Mouse (Mus musculus): ENCODE results near the gene Kcns1. TPM values are rescaled to one million over a fixed set of nuclear protein-coding genes. Genes with fewer than 3 reads are reported as not detected.
A peak's percentile ranks its signal among the peaks of the same experiment; 100 is the strongest.

Gene Kcns1
- polyA plus RNA-seq, 1 experiment from 2014 or later: 0.19 TPM

- no peaks in the 10 kb centered on the region for H3K27me3 ChIP-seq (ENCODE audit: control insufficient read depth, insufficient read depth, low read length)
- no peaks in the 10 kb centered on the region for H3K9me3 ChIP-seq (ENCODE audit: control insufficient read depth, low read length)
- no peak overlapping the region for H3K4me3 ChIP-seq (ENCODE audit: low read depth, low read length)
- H3K4me2 ChIP-seq (replicated peaks; ENCODE audit: low read depth): no peak overlapping the region
- ATAC-seq (ENCODE audit: low FRiP score, low TSS enrichment) (no peak), DNase-seq (ENCODE audit: low spot score) (no peak)
- H3K4me1 ChIP-seq (replicated peaks; ENCODE audit: control insufficient read depth, insufficient read depth): no peaks in the 10 kb centered on the region
- H3K36me3 ChIP-seq (ENCODE audit: control insufficient read depth, insufficient read depth, low read length): no peaks in the 10 kb centered on the region
- TF ChIP-seq EP300 (optimal IDR thresholded peaks at IDR 0.05): no peak
- peak; percentile 71 for TF ChIP-seq CTCF (IDR thresholded peaks at IDR 0.05; ENCODE audit: low read depth)
- 31% methylated on average over 5 of the region's 5 CpGs for whole genome bisulfite sequencing
- H3K9ac ChIP-seq (ENCODE audit: low read length): no peak overlapping the region
- no peak overlapping the region for H3K27ac ChIP-seq (replicated peaks)
Observed at GRCm38 (mm10) chr2:164188722-164189121, 17.8 kb upstream of the Kcns1 start.

- Histone ChIP-seq H3K4me1 (replicated peaks; ENCODE audit: control insufficient read depth, insufficient read depth) (no peaks in the 10 kb centered on the region), H3K4me2 (replicated peaks; ENCODE audit: low read depth) (no peak overlapping the region), H3K27me3 (ENCODE audit: control insufficient read depth, insufficient read depth, low read length) (no peaks in the 10 kb centered on the region), H3K4me3 (ENCODE audit: low read depth, low read length) (no peak overlapping the region), H3K9me3 (ENCODE audit: control insufficient read depth, low read length) (no peaks in the 10 kb centered on the region), H3K36me3 (ENCODE audit: control insufficient read depth, insufficient read depth, low read length) (no peaks in the 10 kb centered on the region), H3K9ac (ENCODE audit: low read length) (no peak overlapping the region), H3K27ac (replicated peaks) (no peak overlapping the region; the same call in 1 of the 2 replicates)
- TF ChIP-seq CTCF (IDR thresholded peaks at IDR 0.05; ENCODE audit: low read depth) (no peak), EP300 (optimal IDR thresholded peaks at IDR 0.05) (no peak)
- ATAC-seq (ENCODE audit: low FRiP score, low TSS enrichment) (no peak), DNase-seq (ENCODE audit: low spot score) (no peak)
- WGBS: 33% methylated on average over 9 of the region's 9 CpGs
Observed at GRCm38 (mm10) chr2:164184145-164184719, 13.3 kb upstream of the Kcns1 start.

- Histone ChIP-seq H3K9me3 (ENCODE audit: control insufficient read depth, low read length) (no peaks in the 10 kb centered on the region), H3K36me3 (ENCODE audit: control insufficient read depth, insufficient read depth, low read length) (no peaks in the 10 kb centered on the region), H3K27ac (replicated peaks) (no peak overlapping the region), H3K4me2 (replicated peaks; ENCODE audit: low read depth) (no peak overlapping the region), H3K4me1 (replicated peaks; ENCODE audit: control insufficient read depth, insufficient read depth) (no peaks in the 10 kb centered on the region), H3K27me3 (ENCODE audit: control insufficient read depth, insufficient read depth, low read length) (no peaks in the 10 kb centered on the region), H3K9ac (ENCODE audit: low read length) (no peak overlapping the region), H3K4me3 (ENCODE audit: low read depth, low read length) (no peak overlapping the region)
- 55% methylated on average over 9 of the region's 9 CpGs for WGBS
- TF ChIP-seq CTCF (IDR thresholded peaks at IDR 0.05; ENCODE audit: low read depth) (no peak), EP300 (optimal IDR thresholded peaks at IDR 0.05) (no peak)
- ATAC-seq (ENCODE audit: low FRiP score, low TSS enrichment) (no peak), DNase-seq (ENCODE audit: low spot score) (no peak)
Observed at GRCm38 (mm10) chr2:164183340-164183739, 12.4 kb upstream of the Kcns1 start.

- H3K27me3 ChIP-seq (ENCODE audit: control insufficient read depth, insufficient read depth, low read length): no peaks in the 10 kb centered on the region
- H3K9ac ChIP-seq (ENCODE audit: low read length): no peak within 1 kb of the TSS
- H3K4me3 ChIP-seq (ENCODE audit: low read depth, low read length): no peak within 1 kb of the TSS
- WGBS: 63% methylated on average over 7 of the region's 7 CpGs
- no peaks in the 10 kb centered on the region for H3K9me3 ChIP-seq (ENCODE audit: control insufficient read depth, low read length)
- H3K4me1 ChIP-seq (replicated peaks; ENCODE audit: control insufficient read depth, insufficient read depth): no peaks in the 10 kb centered on the region
- H3K36me3 ChIP-seq (ENCODE audit: control insufficient read depth, insufficient read depth, low read length): no peaks in the 10 kb centered on the region
- H3K4me2 ChIP-seq (replicated peaks; ENCODE audit: low read depth): no peak within 1 kb of the TSS
- no peak for TF ChIP-seq EP300 (optimal IDR thresholded peaks at IDR 0.05)
- no peak for TF ChIP-seq CTCF (IDR thresholded peaks at IDR 0.05; ENCODE audit: low read depth)
- DNase-seq (ENCODE audit: low spot score) (no peak), ATAC-seq (ENCODE audit: low FRiP score, low TSS enrichment) (no peak)
- H3K27ac ChIP-seq (replicated peaks): peak within 1 kb of the TSS; percentile 20; the same call in 1 of the 2 replicates
Observed at GRCm38 (mm10) chr2:164182692-164183255, 11.9 kb upstream of the Kcns1 start, which contains the start of gene Wfdc5. Wfdc5 (minus strand) TSS chr2:164182742.

GRCm38 (mm10) chr2:164180770-164181169, 9.9 kb upstream of the Kcns1 start:
- no peak overlapping the region for H3K4me3 ChIP-seq (ENCODE audit: low read depth, low read length)
- TF ChIP-seq CTCF (IDR thresholded peaks at IDR 0.05; ENCODE audit: low read depth) (no peak), EP300 (optimal IDR thresholded peaks at IDR 0.05) (no peak)
- H3K9ac ChIP-seq (ENCODE audit: low read length): no peak overlapping the region
- H3K27ac ChIP-seq (replicated peaks): peak overlapping the region; percentile 40; the same call in 1 of the 2 replicates
- no peaks in the 10 kb centered on the region for H3K4me1 ChIP-seq (replicated peaks; ENCODE audit: control insufficient read depth, insufficient read depth)
- ATAC-seq (ENCODE audit: low FRiP score, low TSS enrichment) (peak; percentile 73), DNase-seq (ENCODE audit: low spot score) (peak; percentile 39)
- no peaks in the 10 kb centered on the region for H3K27me3 ChIP-seq (ENCODE audit: control insufficient read depth, insufficient read depth, low read length)
- H3K4me2 ChIP-seq (replicated peaks; ENCODE audit: low read depth): no peak overlapping the region
- no peaks in the 10 kb centered on the region for H3K36me3 ChIP-seq (ENCODE audit: control insufficient read depth, insufficient read depth, low read length)
- H3K9me3 ChIP-seq (ENCODE audit: control insufficient read depth, low read length): no peaks in the 10 kb centered on the region
- 44% methylated on average over 4 of the region's 4 CpGs for WGBS

GRCm38 (mm10) chr2:164180124-164180523, 9.2 kb upstream of the Kcns1 start:
- peak; percentile 66 for TF ChIP-seq CTCF (IDR thresholded peaks at IDR 0.05; ENCODE audit: low read depth)
- no peak for TF ChIP-seq EP300 (optimal IDR thresholded peaks at IDR 0.05)

More at GRCm38 (mm10) chr2:164180124-164180523, 9.2 kb upstream of the Kcns1 start:
- DNase-seq (ENCODE audit: low spot score) (no peak), ATAC-seq (ENCODE audit: low FRiP score, low TSS enrichment) (no peak)
- Histone ChIP-seq H3K9me3 (ENCODE audit: control insufficient read depth, low read length) (no peaks in the 10 kb centered on the region), H3K27ac (replicated peaks) (no peak overlapping the region), H3K36me3 (ENCODE audit: control insufficient read depth, insufficient read depth, low read length) (no peaks in the 10 kb centered on the region), H3K9ac (ENCODE audit: low read length) (no peak overlapping the region), H3K27me3 (ENCODE audit: control insufficient read depth, insufficient read depth, low read length) (no peaks in the 10 kb centered on the region), H3K4me2 (replicated peaks; ENCODE audit: low read depth) (no peak overlapping the region), H3K4me3 (ENCODE audit: low read depth, low read length) (no peak overlapping the region), H3K4me1 (replicated peaks; ENCODE audit: control insufficient read depth, insufficient read depth) (no peaks in the 10 kb centered on the region)
- whole genome bisulfite sequencing: 39% methylated on average over 3 of the region's 3 CpGs

Data from stomach, postnatal 0 days (tissue).